Mouse (Mus musculus) stomach, postnatal 0 days (tissue): Measurements from ENCODE around the gene Cmtm1.

Experiments used
- CTCF ChIP-seq: IDR thresholded peaks from 2 replicates; pipeline ENCODE4 v1.5.1; 2016; ENCODE audit warnings: antibody characterized with exemption, low read depth, mild to moderate bottlenecking, moderate library complexity
- EP300 ChIP-seq: optimal IDR thresholded peaks from 2 replicates; pipeline ENCODE3; 2016; ENCODE audit warnings: antibody characterized with exemption

DNA sequence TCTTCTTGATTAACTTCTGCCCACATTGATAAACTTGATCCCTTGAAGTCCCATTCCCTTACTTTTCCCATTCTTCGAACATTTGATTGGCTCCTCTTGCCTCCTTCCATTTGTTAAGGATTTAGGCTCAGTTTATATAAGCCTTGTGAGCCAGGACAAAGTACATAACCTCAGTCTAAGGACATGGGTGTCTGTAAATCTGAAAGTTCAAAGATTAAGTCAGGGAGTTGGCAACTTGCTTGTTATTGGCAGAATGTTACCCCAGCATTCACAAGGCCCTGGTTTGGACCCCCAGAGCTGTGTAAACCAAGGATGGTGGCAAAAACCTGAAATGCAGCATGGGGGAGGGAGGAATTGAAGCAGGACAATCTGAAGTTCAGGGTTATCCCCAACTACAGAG, 15.5 kb downstream of the Cmtm1 start:
- TF ChIP-seq EP300 (no peak), CTCF (no peak)
